Mouse (Mus musculus) CD4-positive, CD25-positive, alpha-beta regulatory T cell, adult 2 months (primary cell): Measurements from ENCODE around the gene Eif4a2.

Experiments used
- DNase-seq: peaks from one replicate; pipeline ENCODE4 v3.0.0-alpha.2; 2012; ENCODE audit warnings: low read depth, low spot score

The Eif4a2 gene

GRCm38 (mm10) chr16:23103841-23104240 is 3.4 kb upstream of the Eif4a2 start:
- DNase-seq = peak; percentile 25

GRCm38 (mm10) chr16:23106121-23106520 is 1.1 kb upstream of the Eif4a2 start:
- DNase-seq = no peak

- DNase-seq = peak; percentile 87
These were observed 909 bp downstream of the Eif4a2 start for GRCm38 (mm10) chr16:23107946-23108759.

- DNase-seq = peak; percentile 13
These were observed 1.7 kb downstream of the Eif4a2 start for GRCm38 (mm10) chr16:23108943-23109342.

- peak; percentile 12 for DNase-seq
These were observed 2.4 kb downstream of the Eif4a2 start for GRCm38 (mm10) chr16:23109350-23110280.

- DNase-seq = no peak
These were observed 5.1 kb downstream of the Eif4a2 start for GRCm38 (mm10) chr16:23112348-23112747.

- no peak for DNase-seq
These were observed 5.7 kb downstream of the Eif4a2 start for GRCm38 (mm10) chr16:23112861-23113435.

GRCm38 (mm10) chr16:23113903-23114302 is 6.7 kb downstream of the Eif4a2 start:
- no peak for DNase-seq

- DNase-seq = no peak
These were observed 7.3 kb downstream of the Eif4a2 start for GRCm38 (mm10) chr16:23114339-23115171.

GRCm38 (mm10) chr16:23115486-23115885 is 8.2 kb downstream of the Eif4a2 start:
- no peak for DNase-seq

- no peak for DNase-seq
These were observed 9.9 kb downstream of the Eif4a2 start for GRCm38 (mm10) chr16:23117173-23117572.

- DNase-seq = no peak
These were observed 15.2 kb downstream of the Eif4a2 start for GRCm38 (mm10) chr16:23122446-23122845.

GRCm38 (mm10) chr16:23123104-23123503 is 15.9 kb downstream of the Eif4a2 start:
- DNase-seq = no peak

- no peak for DNase-seq
These were observed 17.2 kb downstream of the Eif4a2 start for GRCm38 (mm10) chr16:23124398-23124797.

GRCm38 (mm10) chr16:23127311-23127672 is 20.0 kb downstream of the Eif4a2 start:
- no peak for DNase-seq

- peak; percentile 94 for DNase-seq
These were observed 20.6 kb downstream of the Eif4a2 start, which contains the start of gene Rfc4 for GRCm38 (mm10) chr16:23127673-23128375. TSS of gene Rfc4 (minus strand) at chr16:23127737.

GRCm38 (mm10) chr16:23130303-23130702 is 23.1 kb downstream of the Eif4a2 start:
- DNase-seq = no peak

GRCm38 (mm10) chr16:23132336-23132735 is 25.1 kb downstream of the Eif4a2 start:
- no peak for DNase-seq

- peak; percentile 83 for DNase-seq
These were observed 28.3 kb downstream of the Eif4a2 start for GRCm38 (mm10) chr16:23135421-23136149.
